Mouse (Mus musculus) G1E-ER4 (cell line): ENCODE data around the gene Syt9. TPM values are rescaled to one million over a fixed set of nuclear protein-coding genes. Genes with fewer than 3 reads are reported as not detected.

Source experiments
- GATA1 ChIP-seq: IDR thresholded peaks from one replicate; pipeline ENCODE4 v1.8.0; 2012; ENCODE audit warnings: low read length, inconsistent platforms
- polyA plus RNA-seq: library from polyadenylated mRNA; stranded (reverse); fragments of >175 nt; gene quantifications from 2 replicates; pipeline ENCODE4 v1.2.3, GENCODE M21; 2012

Gene Syt9
- polyA plus RNA-seq: not detected in 2 replicates

GRCm38 (mm10) chr7:107370232-107371125, at the start of gene Syt9:
Gene Syt9, plus strand, starts transcription at chr7:107370728.
- no peak for TF ChIP-seq GATA1

- no peak for TF ChIP-seq GATA1
Measured at GRCm38 (mm10) chr7:107339013-107339412, 31.5 kb upstream of the Syt9 start.

GRCm38 (mm10) chr7:107339560-107340057, 30.9 kb upstream of the Syt9 start:
- TF ChIP-seq GATA1: no peak

- TF ChIP-seq GATA1: no peak
Measured at GRCm38 (mm10) chr7:107340221-107340620, 30.3 kb upstream of the Syt9 start.

- TF ChIP-seq GATA1: no peak
Measured at GRCm38 (mm10) chr7:107341519-107342190, 28.9 kb upstream of the Syt9 start.

GRCm38 (mm10) chr7:107349201-107349600, 21.3 kb upstream of the Syt9 start:
- no peak for TF ChIP-seq GATA1

- TF ChIP-seq GATA1: no peak
Measured at GRCm38 (mm10) chr7:107362153-107362552, 8.4 kb upstream of the Syt9 start.

- TF ChIP-seq GATA1: no peak
Measured at GRCm38 (mm10) chr7:107362634-107363033, 7.9 kb upstream of the Syt9 start.

- no peak for TF ChIP-seq GATA1
Measured at GRCm38 (mm10) chr7:107371126-107371920, 795 bp downstream of the Syt9 start.

GRCm38 (mm10) chr7:107380562-107380961, 10.0 kb downstream of the Syt9 start:
- no peak for TF ChIP-seq GATA1

GRCm38 (mm10) chr7:107389604-107390003, 19.1 kb downstream of the Syt9 start:
- TF ChIP-seq GATA1: no peak

- no peak for TF ChIP-seq GATA1
Measured at GRCm38 (mm10) chr7:107392749-107393148, 22.2 kb downstream of the Syt9 start.

GRCm38 (mm10) chr7:107400061-107400799, 29.7 kb downstream of the Syt9 start:
- no peak for TF ChIP-seq GATA1

- no peak for TF ChIP-seq GATA1
Measured at GRCm38 (mm10) chr7:107403261-107403660, 32.7 kb downstream of the Syt9 start.

- no peak for TF ChIP-seq GATA1
Measured at GRCm38 (mm10) chr7:107414928-107415327, 44.4 kb downstream of the Syt9 start.
